Mouse (Mus musculus): Measurements from ENCODE around the gene Pcbp3.

Gene Pcbp3

GRCm38 (mm10) chr10:76729631-76730620 lies 231.8 kb downstream of the Pcbp3 start:
- DNase-seq (ENCODE audit: low read depth): peak; percentile 88

DNA sequence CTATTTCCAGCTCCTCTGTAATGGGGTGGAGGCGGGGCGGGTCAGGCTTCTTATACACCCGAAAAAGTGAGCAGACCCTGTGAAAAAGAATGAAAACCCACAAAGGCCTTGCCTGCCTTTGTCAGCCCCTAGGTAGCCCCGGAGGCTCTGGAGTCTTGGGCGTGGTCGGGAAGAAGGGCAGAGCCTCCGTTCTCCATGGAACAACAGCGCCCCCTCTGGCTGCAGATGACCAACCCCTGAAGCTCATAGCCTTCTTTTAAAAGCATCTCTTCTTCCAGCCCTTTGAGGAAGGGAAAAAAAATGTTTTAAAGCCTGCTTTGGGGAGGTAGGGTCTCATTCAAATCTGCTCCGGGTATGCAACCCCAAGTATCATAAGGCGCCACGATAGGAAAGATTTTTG lies 233.3 kb downstream of the Pcbp3 start:
- peak; percentile 60 for DNase-seq (ENCODE audit: low read depth)

- DNase-seq (ENCODE audit: low read depth): no peak
These were observed 234.4 kb downstream of the Pcbp3 start for GRCm38 (mm10) chr10:76727301-76727700.

DNA sequence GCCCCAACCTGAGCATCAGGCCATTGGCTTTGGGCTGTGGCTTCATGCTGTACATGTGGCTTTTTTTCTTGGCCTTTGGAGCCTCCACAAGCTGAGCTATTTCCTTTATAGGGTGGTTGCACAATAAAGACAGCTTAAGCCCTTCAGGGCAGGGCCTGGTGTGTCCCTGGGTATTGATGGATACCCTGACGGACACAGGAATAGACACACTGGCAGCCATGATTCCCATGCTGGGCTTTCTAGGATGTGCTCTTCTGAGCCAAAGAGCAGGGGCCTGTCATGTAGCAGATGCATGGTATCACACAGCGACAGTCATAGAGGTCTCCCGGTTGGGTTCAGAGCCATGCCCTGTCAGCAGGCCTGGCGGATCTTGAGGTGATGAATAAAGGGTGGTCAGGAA lies 234.8 kb downstream of the Pcbp3 start:
- no peak for DNase-seq (ENCODE audit: low read depth)

DNA sequence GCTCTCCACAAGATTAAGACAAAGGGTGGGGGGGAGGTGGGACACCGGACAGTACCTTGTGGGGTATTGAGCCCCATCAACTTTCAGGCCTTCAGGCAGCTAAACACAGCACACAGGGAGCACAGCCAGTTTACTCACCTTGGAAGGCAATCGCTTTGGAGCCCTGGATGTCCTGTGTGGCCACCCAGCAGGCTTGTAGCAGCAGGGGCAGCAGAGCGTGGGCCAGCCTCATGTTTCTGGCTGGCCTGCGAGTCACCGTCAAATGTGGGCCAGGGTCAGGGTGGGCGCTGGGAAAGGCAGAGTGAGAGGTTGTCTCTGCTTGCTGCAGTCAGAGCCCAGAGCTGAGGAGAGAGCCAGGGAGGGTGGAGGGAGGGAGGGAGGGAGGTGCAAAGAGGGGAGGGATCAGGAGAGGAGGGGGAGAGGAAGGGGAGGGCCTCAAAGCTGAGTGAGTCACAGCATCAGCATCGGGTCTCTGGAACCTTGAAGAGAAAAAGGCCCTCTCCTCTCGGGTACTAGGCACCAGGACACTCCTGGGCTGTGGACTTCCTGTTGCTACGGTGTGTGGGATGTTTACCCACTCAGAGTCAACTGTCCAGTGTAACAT lies 235.9 kb downstream of the Pcbp3 start, which contains the start of gene Col6a1:
Col6a1 (minus strand) TSS at position 487 of the 604 bp plus-strand sequence.
- DNase-seq (ENCODE audit: low read depth): peak; percentile 84

DNA sequence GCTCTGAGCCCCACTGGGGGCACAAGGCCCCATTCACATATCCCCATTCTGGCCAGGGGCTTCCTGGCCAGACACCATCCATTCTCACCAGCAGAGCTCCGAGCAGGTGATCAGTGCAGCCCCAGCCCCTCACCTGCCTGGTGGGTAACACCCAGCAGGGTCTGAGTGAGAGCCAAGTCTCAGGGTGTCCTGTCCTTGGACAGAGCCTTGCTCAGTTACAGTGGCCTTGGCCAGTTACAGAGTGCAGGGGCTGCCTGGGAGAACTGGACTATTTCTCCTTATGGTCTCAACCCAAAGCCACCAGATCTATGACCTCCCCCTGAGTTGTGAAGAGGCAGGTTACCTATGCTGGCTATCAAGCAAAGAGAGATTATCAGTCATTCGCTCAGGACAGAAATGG lies 236.6 kb downstream of the Pcbp3 start:
- DNase-seq (ENCODE audit: low read depth): no peak

DNA sequence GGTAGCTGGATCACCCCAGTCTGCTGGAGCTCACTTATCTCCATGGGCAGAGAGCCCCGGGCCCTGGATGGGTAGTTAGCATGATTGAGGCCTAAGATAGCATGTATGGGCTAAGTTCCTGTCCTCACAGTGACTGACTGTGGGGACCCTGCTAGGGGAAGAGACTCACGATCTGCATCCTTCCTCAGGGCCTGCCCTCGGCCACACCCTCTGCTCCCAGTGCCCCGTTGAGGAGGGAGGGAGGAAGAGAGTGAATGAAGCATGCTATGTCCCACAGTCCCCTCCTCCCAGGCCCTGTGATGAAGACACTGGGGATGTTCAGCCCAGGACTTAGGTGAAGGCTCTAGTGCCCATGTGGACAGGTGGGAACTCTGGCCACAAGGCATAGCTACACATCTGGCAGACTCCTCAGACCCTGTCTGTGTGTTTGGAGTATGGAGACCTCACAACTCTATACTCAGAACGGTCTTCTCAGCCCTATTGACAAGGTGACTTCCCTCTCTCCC lies 237.4 kb downstream of the Pcbp3 start:
- DNase-seq (ENCODE audit: low read depth): no peak

DNA sequence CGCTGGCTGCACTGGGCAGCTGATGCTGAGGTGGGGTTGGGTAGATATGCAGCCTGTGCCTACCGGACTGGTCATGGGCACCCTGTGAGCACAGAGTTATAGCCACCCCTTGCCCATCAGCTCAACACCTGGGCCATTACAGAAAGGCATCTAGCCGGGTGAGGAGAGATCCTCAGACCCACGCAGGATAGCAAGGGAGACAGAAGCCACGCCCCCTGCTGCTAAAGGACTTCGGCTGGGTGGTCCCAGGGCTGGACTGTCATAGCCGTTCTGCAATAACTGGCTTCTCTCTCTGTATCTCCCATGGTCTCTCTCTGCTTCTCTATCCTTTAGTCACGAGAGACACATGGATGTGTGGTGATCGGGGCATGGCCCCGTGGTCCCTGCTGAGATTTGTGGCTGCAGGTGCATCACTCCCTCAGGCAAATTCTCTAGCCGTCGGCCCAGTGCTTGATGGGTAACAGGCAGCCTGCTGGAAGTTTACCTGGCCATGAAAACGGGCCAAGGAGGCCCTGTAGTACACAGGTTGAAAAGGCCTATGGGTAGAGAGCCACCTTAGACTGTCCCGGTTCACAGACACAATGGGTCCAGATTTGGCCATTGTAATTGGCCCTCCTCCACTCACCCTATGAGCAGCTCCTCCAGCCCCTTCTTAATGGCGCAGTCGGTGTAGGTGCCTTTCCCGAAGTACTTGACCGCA lies 238.8 kb downstream of the Pcbp3 start:
- DNase-seq (ENCODE audit: low read depth): no peak

GRCm38 (mm10) chr10:76721746-76722145 lies 239.9 kb downstream of the Pcbp3 start:
- no peak for DNase-seq (ENCODE audit: low read depth)

DNA sequence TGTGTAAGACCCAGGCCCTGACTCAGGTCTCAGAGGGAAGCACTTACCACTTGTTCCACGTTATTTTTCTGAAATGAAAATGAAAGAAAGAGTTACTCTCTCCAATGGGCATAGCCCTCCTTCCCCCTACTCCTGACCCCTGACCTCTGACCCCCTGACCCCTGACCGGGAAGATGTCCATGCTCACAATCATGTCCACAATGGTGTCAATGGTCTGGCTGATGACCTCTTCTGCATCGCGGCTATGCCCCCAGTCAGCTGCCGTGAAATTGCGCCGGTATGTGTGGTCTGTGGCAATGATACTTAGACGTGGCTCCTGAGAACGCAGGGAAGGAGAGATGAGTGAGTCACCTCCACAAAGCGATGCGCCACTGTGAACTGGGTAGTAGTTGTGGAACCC lies 240.5 kb downstream of the Pcbp3 start:
- DNase-seq (ENCODE audit: low read depth): no peak

- no peak for DNase-seq (ENCODE audit: low read depth)
These were observed 244.1 kb downstream of the Pcbp3 start for GRCm38 (mm10) chr10:76717631-76718030.

DNA sequence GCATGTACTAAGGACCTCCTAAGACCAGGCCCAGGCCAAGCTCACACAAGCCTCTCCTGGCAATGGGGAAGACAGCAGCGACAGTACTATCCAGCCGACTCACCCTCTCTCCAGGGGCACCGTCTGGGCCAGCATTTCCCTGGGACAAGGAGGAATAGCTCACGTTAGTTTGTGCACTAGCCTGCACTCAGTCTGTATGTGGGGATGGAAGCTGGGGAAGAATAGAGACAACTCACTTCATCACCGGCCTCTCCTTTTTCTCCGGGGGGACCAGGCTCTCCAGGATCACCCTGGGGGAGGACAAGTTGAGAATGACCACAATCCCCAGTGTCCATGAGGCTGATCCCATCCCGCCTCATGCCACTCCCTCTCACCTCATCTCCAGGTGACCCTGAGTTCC lies 244.7 kb downstream of the Pcbp3 start:
- no peak for DNase-seq (ENCODE audit: low read depth)

- no peak for DNase-seq (ENCODE audit: low read depth)
These were observed 247.4 kb downstream of the Pcbp3 start for GRCm38 (mm10) chr10:76714303-76714702.

- no peak for DNase-seq (ENCODE audit: low read depth)
These were observed 249.2 kb downstream of the Pcbp3 start for GRCm38 (mm10) chr10:76712500-76712899.
